Mouse (Mus musculus): ENCODE results near the gene Map3k6. TPM values are rescaled to one million over a fixed set of nuclear protein-coding genes. Genes with fewer than 3 reads are reported as not detected.

Gene Map3k6
- polyA plus RNA-seq, 1 experiment from 2014 or later, result 2.3 TPM

DNA sequence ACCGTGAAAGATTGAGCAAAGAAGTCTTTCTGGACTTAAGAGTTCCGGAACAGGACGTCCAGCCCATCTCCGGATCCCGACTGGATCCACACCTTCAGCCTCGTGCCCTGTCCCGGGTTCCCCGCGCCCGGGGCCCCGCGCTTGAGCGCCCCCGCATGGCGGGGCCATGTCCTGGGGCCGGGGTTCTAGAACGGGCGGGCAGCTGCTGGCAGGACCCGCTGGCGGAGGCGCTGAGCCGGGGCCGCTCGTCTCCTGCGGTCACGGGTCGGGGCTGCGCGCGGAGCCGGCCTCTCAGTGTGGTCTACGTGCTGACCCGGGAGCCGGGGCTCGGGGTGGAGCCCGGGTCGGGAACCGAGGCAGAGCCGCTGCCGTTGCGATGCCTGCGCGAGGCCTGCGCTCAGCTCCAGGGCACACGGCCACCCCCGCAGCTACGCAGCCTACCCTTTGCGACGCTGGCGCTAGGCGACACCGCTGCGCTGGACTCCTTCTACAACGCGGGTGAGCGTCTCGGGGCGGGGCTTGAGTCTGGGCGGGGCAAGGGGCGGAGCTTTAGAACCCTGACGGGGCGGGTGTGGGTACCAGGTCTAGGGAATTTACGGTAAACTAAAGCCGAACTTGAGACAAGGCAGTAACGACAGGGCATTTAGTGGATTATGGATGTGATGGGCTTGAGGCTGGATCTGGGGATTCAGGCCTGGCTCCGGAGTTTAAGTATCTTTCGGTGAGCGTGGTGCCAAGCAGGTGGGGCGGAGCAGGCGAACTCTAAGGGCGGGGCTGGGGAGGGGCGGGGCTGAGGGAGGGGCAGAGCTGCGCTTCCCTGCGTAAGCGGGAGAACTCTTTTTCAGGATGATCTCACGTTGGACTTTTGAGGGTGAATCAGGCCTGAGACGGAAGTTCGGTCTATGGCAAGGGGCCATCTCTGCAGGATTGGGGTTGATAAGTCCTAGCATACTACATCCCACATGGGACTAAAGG lies 603 bp downstream of the Map3k6 start:
- peaks cover 31% of the 10 kb centered on the region for H3K4me1 ChIP-seq
- peak; percentile 89 for ATAC-seq (ENCODE audit: extremely low read depth, insufficient number of reproducible peaks, low FRiP score, low TSS enrichment)
- H3K9ac ChIP-seq, result peak overlapping the region; percentile 85
- WGBS, result under 1% methylated on average over 75 of the region's 78 CpGs
- no peaks in the 10 kb centered on the region for H3K9me3 ChIP-seq
- H3K4me2 ChIP-seq, result peak overlapping the region; percentile 97
- H3K27ac ChIP-seq (replicated peaks), result peak overlapping the region; percentile 79
- H3K36me3 ChIP-seq, result no peaks in the 10 kb centered on the region
- peaks cover 56% of the 10 kb centered on the region for H3K27me3 ChIP-seq (replicated peaks)
- peak overlapping the region; percentile 70 for H3K4me3 ChIP-seq

DNA sequence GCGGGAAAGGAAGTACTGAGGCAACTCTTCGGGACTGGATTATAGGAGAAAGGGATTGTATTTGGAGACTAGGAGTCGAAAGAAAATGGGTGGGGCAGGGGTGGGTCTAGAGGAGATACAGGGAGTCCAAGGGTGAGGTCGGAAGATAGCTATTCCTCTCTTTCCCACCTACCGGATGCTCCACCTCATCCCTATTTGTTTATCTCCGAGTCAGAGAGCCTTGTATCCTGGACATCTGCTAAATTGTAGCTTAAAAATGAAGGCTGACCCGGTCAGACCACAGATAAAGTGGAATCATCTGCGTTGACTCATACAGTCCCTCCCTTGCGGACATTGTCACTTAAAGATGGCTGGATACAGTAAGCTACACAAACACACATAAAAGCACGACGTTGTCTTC lies 1.3 kb downstream of the Map3k6 start:
- Histone ChIP-seq H3K36me3 (no peaks in the 10 kb centered on the region), H3K27ac (replicated peaks) (peak overlapping the region; percentile 79; the same call in 1 of the 2 replicates), H3K4me2 (peak overlapping the region; percentile 97), H3K9ac (peak overlapping the region; percentile 69; the same call in 1 of the 2 replicates), H3K4me1 (peaks cover 28% of the 10 kb centered on the region), H3K9me3 (no peaks in the 10 kb centered on the region), H3K4me3 (peak overlapping the region; percentile 70), H3K27me3 (replicated peaks) (peaks cover 60% of the 10 kb centered on the region)
- WGBS, result 18% methylated on average over 11 of the region's 11 CpGs
- no peak for ATAC-seq (ENCODE audit: extremely low read depth, insufficient number of reproducible peaks, low FRiP score, low TSS enrichment)

DNA sequence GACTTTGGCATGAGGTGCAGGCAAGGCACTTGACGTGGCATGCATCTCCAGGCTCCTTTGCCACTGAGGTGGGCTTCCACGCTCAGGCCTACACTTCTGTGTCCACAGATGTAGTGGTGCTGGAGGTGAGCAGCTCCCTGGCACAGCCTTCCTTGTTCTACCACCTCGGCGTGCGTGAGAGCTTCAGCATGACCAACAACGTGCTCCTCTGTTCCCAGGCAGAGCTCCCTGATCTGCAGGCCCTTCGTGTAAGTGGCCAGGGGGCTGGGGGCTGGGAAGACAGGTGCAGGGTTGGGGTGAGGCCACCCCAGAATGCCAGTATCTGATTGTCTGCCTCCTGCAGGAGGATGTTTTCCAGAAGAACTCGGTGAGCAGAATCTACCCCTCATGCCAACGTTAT lies 2.1 kb downstream of the Map3k6 start:
- no peak for ATAC-seq (ENCODE audit: extremely low read depth, insufficient number of reproducible peaks, low FRiP score, low TSS enrichment)
- H3K9ac ChIP-seq, result no peak overlapping the region
- H3K27ac ChIP-seq (replicated peaks), result no peak overlapping the region
- no peak overlapping the region for H3K4me3 ChIP-seq
- H3K4me1 ChIP-seq, result peaks cover 34% of the 10 kb centered on the region
- WGBS, result 69% methylated on average over 9 of the region's 9 CpGs
- no peaks in the 10 kb centered on the region for H3K36me3 ChIP-seq
- no peak overlapping the region for H3K4me2 ChIP-seq
- H3K9me3 ChIP-seq, result no peaks in the 10 kb centered on the region
- H3K27me3 ChIP-seq (replicated peaks), result peaks cover 65% of the 10 kb centered on the region

DNA sequence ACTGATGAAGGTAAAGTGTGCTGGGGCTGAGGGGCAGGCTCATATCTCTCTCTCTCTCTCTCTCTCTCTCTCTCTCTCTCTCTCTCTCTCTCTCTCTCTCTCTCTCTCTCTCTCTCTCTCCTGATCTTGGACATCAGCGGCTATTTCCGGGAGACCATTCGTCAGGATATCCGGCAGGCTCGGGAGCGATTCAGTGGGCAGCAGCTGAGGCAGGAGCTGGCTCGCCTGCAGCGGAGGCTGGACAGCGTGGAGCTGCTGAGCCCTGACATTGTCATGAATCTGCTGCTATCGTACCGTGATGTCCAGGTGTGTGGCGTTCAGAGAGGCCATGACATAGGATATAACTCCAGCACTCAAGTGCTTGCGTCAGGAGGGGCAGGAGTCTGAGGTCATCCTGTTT lies 2.9 kb downstream of the Map3k6 start:
- no peak overlapping the region for H3K4me2 ChIP-seq
- no peaks in the 10 kb centered on the region for H3K9me3 ChIP-seq
- no peak for ATAC-seq (ENCODE audit: extremely low read depth, insufficient number of reproducible peaks, low FRiP score, low TSS enrichment)
- H3K9ac ChIP-seq, result peak overlapping the region; percentile 40; the same call in 1 of the 2 replicates
- H3K4me3 ChIP-seq, result no peak overlapping the region
- 45% methylated on average over 13 of the region's 13 CpGs for WGBS
- H3K27ac ChIP-seq (replicated peaks), result no peak overlapping the region
- H3K4me1 ChIP-seq, result peaks cover 34% of the 10 kb centered on the region
- H3K27me3 ChIP-seq (replicated peaks), result peaks cover 74% of the 10 kb centered on the region
- no peaks in the 10 kb centered on the region for H3K36me3 ChIP-seq

DNA sequence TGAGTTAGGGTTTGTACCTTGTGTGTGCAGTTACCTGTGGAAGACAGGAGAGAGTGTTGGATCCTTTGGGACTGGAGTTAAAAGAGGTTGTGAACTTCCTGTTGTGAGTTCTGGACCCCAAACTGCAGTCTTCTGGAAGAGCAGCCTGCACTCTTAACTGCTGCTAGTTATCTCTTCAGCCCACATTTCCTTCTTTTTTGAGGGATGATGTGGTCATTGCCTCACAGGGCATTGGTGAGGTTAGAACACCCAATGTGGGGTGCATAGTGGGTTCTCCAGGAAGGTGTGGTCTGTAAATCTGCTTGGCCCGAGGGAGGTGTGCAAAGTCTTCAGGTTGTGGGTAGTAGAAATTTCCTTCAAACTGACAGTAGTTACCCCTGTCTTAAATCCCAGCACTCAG lies 3.7 kb downstream of the Map3k6 start:
- Histone ChIP-seq H3K9me3 (no peaks in the 10 kb centered on the region), H3K27ac (replicated peaks) (no peak overlapping the region), H3K4me3 (no peak overlapping the region), H3K4me2 (no peak overlapping the region), H3K4me1 (peaks cover 34% of the 10 kb centered on the region), H3K27me3 (replicated peaks) (peaks cover 78% of the 10 kb centered on the region), H3K9ac (no peak overlapping the region), H3K36me3 (no peaks in the 10 kb centered on the region)
- WGBS, result 81% methylated on average over 1 of the region's 1 CpGs
- no peak for ATAC-seq (ENCODE audit: extremely low read depth, insufficient number of reproducible peaks, low FRiP score, low TSS enrichment)

DNA sequence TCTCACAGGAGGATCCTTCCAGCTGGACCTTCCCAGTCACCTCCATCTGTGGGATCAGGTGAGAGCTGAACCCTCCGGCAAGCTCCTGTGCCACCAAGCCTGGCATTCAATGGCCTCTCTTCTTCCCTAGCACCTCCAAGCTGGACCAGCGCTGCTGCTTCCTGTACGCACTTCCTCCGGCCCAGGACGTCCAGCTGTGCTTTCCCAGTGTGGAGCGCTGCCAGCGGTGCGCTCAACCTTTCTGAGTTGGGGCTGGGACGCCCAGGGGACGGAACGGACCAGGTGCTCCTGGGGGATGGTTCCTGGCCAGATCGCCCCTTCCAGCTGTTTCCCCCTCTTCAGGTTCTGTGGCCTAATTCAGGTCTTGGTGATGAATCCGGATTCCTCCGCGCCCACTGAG lies 6.5 kb downstream of the Map3k6 start:
- WGBS, result 26% methylated on average over 15 of the region's 15 CpGs
- Histone ChIP-seq H3K27me3 (replicated peaks) (peaks cover 97% of the 10 kb centered on the region), H3K36me3 (no peaks in the 10 kb centered on the region), H3K9ac (0 out of 2 replicates have a peak overlapping the region, but pooled peaks have one; percentile 8), H3K4me3 (peak overlapping the region; percentile 6; the same call in 1 of the 2 replicates), H3K4me1 (peaks cover 32% of the 10 kb centered on the region), H3K9me3 (no peaks in the 10 kb centered on the region), H3K27ac (replicated peaks) (no peak overlapping the region), H3K4me2 (peak overlapping the region; percentile 8)
- ATAC-seq (ENCODE audit: extremely low read depth, insufficient number of reproducible peaks, low FRiP score, low TSS enrichment), result no peak

DNA sequence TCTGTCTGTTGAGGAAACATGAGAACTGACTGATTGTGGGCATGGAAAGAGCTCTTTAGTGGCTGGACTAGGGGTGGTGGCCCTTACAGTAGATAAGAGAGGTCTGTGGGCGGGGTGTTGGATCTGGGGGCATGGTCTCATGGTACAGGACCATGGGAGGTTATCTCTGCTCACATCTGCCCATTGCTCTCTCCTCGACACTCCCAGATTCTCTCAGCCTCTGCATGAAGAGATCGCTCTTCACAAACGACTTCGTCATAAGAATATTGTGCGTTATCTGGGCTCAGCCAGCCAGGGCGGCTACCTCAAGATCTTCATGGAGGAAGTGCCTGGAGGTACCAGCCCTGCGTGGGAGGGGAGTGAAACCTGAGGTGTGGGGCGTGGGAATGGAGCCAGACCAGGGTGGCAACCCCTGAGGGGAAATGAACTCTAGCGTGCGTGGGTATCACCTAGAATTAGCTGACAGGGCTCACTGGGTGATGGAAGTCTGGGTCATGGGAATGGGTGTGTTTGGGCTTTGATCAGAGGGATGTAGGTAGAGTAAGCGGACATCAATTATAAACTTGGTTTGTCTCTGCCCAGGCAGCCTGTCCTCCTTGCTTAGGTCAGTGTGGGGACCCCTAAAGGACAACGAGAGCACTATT lies 7.3 kb downstream of the Map3k6 start:
- Histone ChIP-seq H3K27ac (replicated peaks) (no peak overlapping the region), H3K27me3 (replicated peaks) (peaks cover 97% of the 10 kb centered on the region), H3K9me3 (no peaks in the 10 kb centered on the region), H3K4me1 (peaks cover 29% of the 10 kb centered on the region), H3K4me2 (no peak overlapping the region), H3K36me3 (no peaks in the 10 kb centered on the region), H3K9ac (no peak overlapping the region), H3K4me3 (no peak overlapping the region)
- ATAC-seq (ENCODE audit: extremely low read depth, insufficient number of reproducible peaks, low FRiP score, low TSS enrichment), result no peak
- WGBS, result 56% methylated on average over 13 of the region's 13 CpGs

DNA sequence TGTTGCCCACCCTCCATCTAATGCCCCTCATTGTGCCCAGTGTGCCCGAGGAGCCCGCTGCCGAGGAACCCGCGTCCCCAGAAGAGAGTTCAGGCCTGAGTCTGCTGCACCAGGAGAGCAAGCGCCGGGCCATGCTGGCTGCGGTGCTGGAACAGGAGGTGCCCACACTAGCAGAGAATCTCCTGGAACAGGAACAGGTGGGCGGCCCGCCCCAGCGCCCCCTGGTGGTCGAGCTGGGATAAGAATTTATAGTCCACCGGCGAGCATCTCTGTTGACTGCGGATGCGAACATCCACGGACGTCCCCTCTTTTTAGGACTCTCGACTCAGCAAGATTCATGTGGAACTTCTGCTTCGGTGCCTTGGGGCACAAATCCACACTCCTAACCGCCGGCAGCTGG lies 10.0 kb downstream of the Map3k6 start:
- Histone ChIP-seq H3K4me3 (peak overlapping the region; percentile 52), H3K9me3 (no peaks in the 10 kb centered on the region), H3K9ac (peak overlapping the region; percentile 75), H3K27me3 (replicated peaks) (peaks cover 99% of the 10 kb centered on the region), H3K36me3 (no peaks in the 10 kb centered on the region), H3K4me1 (peaks cover 20% of the 10 kb centered on the region), H3K27ac (replicated peaks) (no peak overlapping the region), H3K4me2 (peak overlapping the region; percentile 81)
- WGBS, result 4% methylated on average over 22 of the region's 22 CpGs
- no peak for ATAC-seq (ENCODE audit: extremely low read depth, insufficient number of reproducible peaks, low FRiP score, low TSS enrichment)

DNA sequence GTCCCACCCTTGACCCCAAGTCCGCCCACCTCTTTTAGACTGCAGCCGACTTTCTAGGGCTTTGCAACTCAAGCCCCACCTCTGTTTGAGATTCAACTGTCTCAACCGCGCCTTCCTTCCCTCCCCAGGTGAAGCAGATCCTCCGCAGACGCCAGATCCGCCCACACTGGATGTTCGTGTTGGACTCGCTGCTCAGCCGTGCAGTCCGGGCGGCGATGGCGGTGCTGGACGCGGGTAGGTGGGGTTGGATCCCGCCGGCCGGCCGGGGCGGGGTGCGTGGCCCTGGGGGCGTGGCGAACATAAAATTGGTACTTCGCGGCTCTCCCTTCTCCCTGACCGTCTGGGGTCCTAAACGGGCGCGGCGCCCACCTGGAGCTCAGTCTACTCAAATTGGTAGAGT lies 10.6 kb downstream of the Map3k6 start:
- Histone ChIP-seq H3K4me1 (peaks cover 20% of the 10 kb centered on the region), H3K9me3 (no peaks in the 10 kb centered on the region), H3K27ac (replicated peaks) (no peak overlapping the region), H3K27me3 (replicated peaks) (peaks cover 99% of the 10 kb centered on the region), H3K4me3 (peak overlapping the region; percentile 52), H3K9ac (peak overlapping the region; percentile 75), H3K36me3 (no peaks in the 10 kb centered on the region), H3K4me2 (peak overlapping the region; percentile 81)
- ATAC-seq (ENCODE audit: extremely low read depth, insufficient number of reproducible peaks, low FRiP score, low TSS enrichment), result no peak
- WGBS, result 5% methylated on average over 31 of the region's 31 CpGs

DNA sequence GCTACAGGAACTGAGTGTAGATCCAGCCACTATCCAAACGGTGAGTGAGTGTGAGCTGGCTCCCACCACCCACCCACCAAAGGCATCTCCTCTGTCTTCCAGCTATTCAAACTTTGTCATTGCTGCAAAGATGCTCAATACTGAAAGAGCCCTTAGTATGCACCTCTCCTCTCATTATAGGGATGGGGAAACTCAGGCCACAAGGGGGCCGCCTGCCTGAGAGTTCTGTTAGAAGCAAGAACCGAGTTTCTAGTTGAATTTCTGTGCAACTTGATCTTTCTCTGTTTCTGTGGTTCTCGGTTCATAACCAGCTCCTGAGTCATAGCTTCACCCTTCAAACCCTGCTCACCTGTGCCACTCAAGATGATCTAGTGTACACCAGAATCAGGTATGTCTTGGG lies 11.5 kb downstream of the Map3k6 start:
- Histone ChIP-seq H3K9ac (no peak overlapping the region), H3K4me1 (peaks cover 17% of the 10 kb centered on the region), H3K27ac (replicated peaks) (no peak overlapping the region), H3K4me3 (no peak overlapping the region), H3K36me3 (no peaks in the 10 kb centered on the region), H3K9me3 (no peaks in the 10 kb centered on the region), H3K27me3 (replicated peaks) (peaks cover 99% of the 10 kb centered on the region), H3K4me2 (no peak overlapping the region)
- 44% methylated on average over 4 of the region's 4 CpGs for WGBS
- ATAC-seq (ENCODE audit: extremely low read depth, insufficient number of reproducible peaks, low FRiP score, low TSS enrichment), result no peak

DNA sequence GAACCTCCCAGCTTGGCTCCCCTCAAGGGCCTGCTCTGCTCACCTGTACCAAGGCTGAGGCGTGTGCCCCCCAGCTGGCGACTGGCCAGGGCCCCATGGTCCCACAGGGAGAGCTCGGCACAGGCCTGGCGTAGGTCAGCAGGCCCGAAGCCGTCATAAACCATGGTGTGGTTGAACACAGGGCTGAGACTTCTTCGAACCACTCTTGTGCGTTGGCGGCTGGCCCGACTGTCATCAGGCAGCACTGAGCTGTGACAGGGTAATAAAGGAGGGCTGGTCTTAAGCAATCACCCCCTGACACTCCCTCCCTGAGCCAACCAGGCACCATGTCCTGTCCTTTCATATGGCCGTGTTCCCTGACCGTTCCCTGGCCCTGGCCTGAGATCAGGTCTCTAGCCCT lies 12.8 kb downstream of the Map3k6 start:
- Histone ChIP-seq H3K27ac (replicated peaks) (no peak overlapping the region), H3K4me2 (no peak overlapping the region), H3K4me3 (no peak overlapping the region), H3K4me1 (peaks cover 13% of the 10 kb centered on the region), H3K9ac (no peak overlapping the region), H3K27me3 (replicated peaks) (peaks cover 97% of the 10 kb centered on the region), H3K9me3 (no peaks in the 10 kb centered on the region), H3K36me3 (no peaks in the 10 kb centered on the region)
- 71% methylated on average over 12 of the region's 12 CpGs for WGBS
- ATAC-seq (ENCODE audit: extremely low read depth, insufficient number of reproducible peaks, low FRiP score, low TSS enrichment), result no peak
